In the genomic region with DNA sequence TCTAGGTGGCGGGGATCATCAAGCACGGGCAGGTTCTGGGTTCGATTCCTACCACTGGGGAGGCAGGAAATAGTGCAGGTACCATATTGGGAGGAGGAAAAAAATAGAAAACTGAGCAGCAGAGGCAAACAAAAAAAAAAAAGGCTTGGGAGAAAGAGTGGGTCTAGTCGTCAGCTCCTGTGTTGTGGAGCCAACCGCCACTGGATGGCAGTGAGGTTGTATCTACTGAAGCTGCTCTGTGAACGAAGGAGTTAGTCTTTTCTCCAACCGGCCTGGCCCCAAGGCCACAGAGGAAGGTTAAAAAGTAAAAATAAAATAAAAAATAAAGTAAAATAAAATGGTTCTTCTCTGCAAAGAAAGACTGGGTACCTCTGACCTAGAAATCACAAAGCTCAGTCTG, we compare ENCODE assay signal across 8 mouse cellular contexts. TPM values are rescaled to one million over a fixed set of nuclear protein-coding genes. Genes with fewer than 3 reads are reported as not detected.
A peak's percentile ranks its signal among the peaks of the same experiment; 100 is the strongest.
DNase-seq lines count a peak whose midpoint lies in the region; ATAC-seq and TF ChIP-seq lines count a peak whose summit lies in the region.

No protein-coding gene starts in this region.

- no peaks in the 10 kb centered on the region for H3K36me3 ChIP-seq in liver, adult 2 months (ENCODE audit: control insufficient read depth, insufficient read depth, low read length)
- no peaks in the 10 kb centered on the region for H3K36me3 ChIP-seq in liver, embryonic 12.5 days
- peaks cover 8% of the 10 kb centered on the region for H3K36me3 ChIP-seq in small intestine, adult 2 months (ENCODE audit: control insufficient read depth, insufficient read depth, low read length)

- no peak overlapping the region for H3K9ac ChIP-seq in liver, adult 2 months (ENCODE audit: low read depth, low read length)
- no peak overlapping the region for H3K9ac ChIP-seq in liver, embryonic 12.5 days

- WGBS in liver, adult 2 months = 45% methylated on average over 7 of the region's 7 CpGs
- 71% methylated on average over 7 of the region's 7 CpGs for WGBS in liver, embryonic 12.5 days (ENCODE audit: insufficient replicate concordance)
- 55% methylated on average over 7 of the region's 7 CpGs for WGBS in small intestine, adult 2 months

- peak; percentile 66 for TF ChIP-seq CTCF in liver, adult 2 months (IDR thresholded peaks at IDR 0.05; ENCODE audit: low read depth, low read length)
- peak; percentile 58; the same call in 1 of the 2 replicates for TF ChIP-seq CTCF in brain, embryonic 14.5 days (IDR thresholded peaks at IDR 0.05; ENCODE audit: borderline replicate concordance, extremely low read depth, insufficient read depth, insufficient read length)
- peak; percentile 46; the same call in 1 of the 2 replicates for TF ChIP-seq CTCF in small intestine, adult 2 months (IDR thresholded peaks at IDR 0.05; ENCODE audit: extremely low read depth, insufficient read length, insufficient replicate concordance, low read depth, low read length)

- no peak overlapping the region for H3K4me3 ChIP-seq in liver, adult 2 months (ENCODE audit: insufficient read depth, low read depth, low read length)
- no peak overlapping the region for H3K4me3 ChIP-seq in liver, embryonic 12.5 days
- H3K4me3 ChIP-seq in small intestine, adult 2 months (ENCODE audit: low read depth, low read length) = no peak overlapping the region

- peaks cover 45% of the 10 kb centered on the region for H3K79me2 ChIP-seq in liver, adult 2 months (ENCODE audit: control insufficient read depth, insufficient read depth, low read length)

- no peak for ATAC-seq in liver, embryonic 12.5 days

- no peak overlapping the region for H3K4me2 ChIP-seq in liver, embryonic 12.5 days

- TF ChIP-seq POLR2A in liver, adult 2 months (IDR thresholded peaks at IDR 0.05; ENCODE audit: extremely low read depth, insufficient read depth, low read length) = no peak
- no peak for TF ChIP-seq POLR2A in brain, embryonic 14.5 days (IDR thresholded peaks at IDR 0.05; ENCODE audit: borderline replicate concordance, extremely low read depth, insufficient read depth, insufficient read length, poor library complexity, severe bottlenecking)
- TF ChIP-seq POLR2A in small intestine, adult 2 months (IDR thresholded peaks at IDR 0.05; ENCODE audit: low read depth, low read length) = no peak

- DNase-seq in cerebellum, postnatal 10 days = peak; percentile 53 to 61
- DNase-seq in cerebellum, adult 9-10 months = no peak
- peak; percentile 58 for DNase-seq in liver, adult 2 months (ENCODE audit: extremely low read depth, low read depth, low spot score)
- DNase-seq in brain, embryonic 14.5 days (ENCODE audit: low read depth) = peak; percentile 75
- peak; percentile 54 to 71 for DNase-seq in kidney, postnatal 36 days
- no peak for DNase-seq in urinary bladder, postnatal 36 days (ENCODE audit: low spot score in 2 of 2)

- no peaks in the 10 kb centered on the region for H3K27me3 ChIP-seq in liver, adult 2 months (ENCODE audit: control insufficient read depth, insufficient read depth, low read length)
- no peaks in the 10 kb centered on the region for H3K27me3 ChIP-seq in liver, embryonic 12.5 days (replicated peaks)
- no peaks in the 10 kb centered on the region for H3K27me3 ChIP-seq in small intestine, adult 2 months (ENCODE audit: control insufficient read depth, insufficient read depth, low read length)

- peak overlapping the region; percentile 13; the same call in 1 of the 2 replicates for H3K27ac ChIP-seq in liver, adult 2 months (replicated peaks; ENCODE audit: insufficient read depth, low read depth, low read length)
- H3K27ac ChIP-seq in liver, embryonic 12.5 days = no peak overlapping the region
- H3K27ac ChIP-seq in small intestine, adult 2 months (ENCODE audit: insufficient read depth, low read depth, low read length) = no peak overlapping the region

- no peaks in the 10 kb centered on the region for H3K9me3 ChIP-seq in liver, embryonic 12.5 days (replicated peaks)

- peaks cover 31% of the 10 kb centered on the region for H3K4me1 ChIP-seq in liver, adult 2 months (ENCODE audit: control insufficient read depth, insufficient read depth, low read length)
- peaks cover 35% of the 10 kb centered on the region for H3K4me1 ChIP-seq in liver, embryonic 12.5 days
- H3K4me1 ChIP-seq in small intestine, adult 2 months (ENCODE audit: control insufficient read depth, insufficient read depth, insufficient read length, low read length) = peaks cover 21% of the 10 kb centered on the region; the same call in 1 of the 2 replicates

RNA-seq across cellular contexts. Expression of a gene that starts 39.2 kb away (rescaled TPM):
- total RNA-seq in liver, adult 2 months (2014; rRNA removed) = 35.5 and 38.4 TPM in 2 replicates
- 11.9 and 12.2 TPM in 2 replicates for polyA plus RNA-seq in liver, adult 2 months (2012; rRNA removed)
- polyA plus RNA-seq in liver, embryonic 12.5 days (2016; fragmentation: Nextera tagmentation; extraction: Ambion mirVana) = 17.2 and 22.0 TPM in 2 replicates
- 17.7 and 39.7 TPM in 2 replicates for polyA plus RNA-seq in brain, embryonic 14.5 days (2012; rRNA removed)
- 5.7 and 11.4 TPM in 2 replicates for polyA plus RNA-seq in small intestine, adult 2 months (2012; rRNA removed)

Comparison
In these comparisons a context has a peak if more than half of its experiments do, and no peak if none do; other contexts are left out.
1. DNase-seq: peak in cerebellum, postnatal 10 days (2 of 2), liver, adult 2 months (single experiment), brain, embryonic 14.5 days (single experiment) and kidney, postnatal 36 days (2 of 2); none in cerebellum, adult 9-10 months (single experiment) and urinary bladder, postnatal 36 days (0 of 2).
2. Peak in every context shown above with its lines, with median percentiles within 50 percentile points of each other: CTCF ChIP-seq.